Mouse (Mus musculus): ENCODE results near the gene Mfsd4b1.

Mfsd4b1 gene

GRCm38 (mm10) chr10:40024554-40025428 lies at the start of gene Mfsd4b1:
Gene Mfsd4b1, minus strand, starts transcription at chr10:40025268.
- peak; percentile 82 for DNase-seq (ENCODE audit: low spot score)

DNA sequence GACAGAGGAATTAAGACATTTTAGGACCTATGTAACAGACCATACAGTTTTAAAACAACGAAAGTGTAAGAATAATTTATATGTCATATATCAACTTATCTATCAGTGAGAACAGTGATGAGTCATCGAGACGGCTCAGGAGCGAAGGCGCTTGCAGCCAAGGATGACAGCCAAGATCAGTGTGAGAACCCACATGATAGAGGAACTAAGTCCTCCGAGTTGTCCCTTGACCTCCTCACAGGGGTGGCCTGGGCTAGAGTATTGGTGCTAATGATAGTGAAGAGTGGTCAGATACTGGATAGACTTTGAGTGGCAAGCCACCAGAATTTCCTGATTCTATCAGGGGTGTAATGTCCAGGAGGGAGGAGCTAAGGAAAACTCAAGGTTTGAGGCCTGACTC lies 48.5 kb upstream of the Mfsd4b1 start:
- no peak for DNase-seq (ENCODE audit: low spot score)

GRCm38 (mm10) chr10:40070684-40071083 lies 45.6 kb upstream of the Mfsd4b1 start:
- no peak for DNase-seq (ENCODE audit: low spot score)

- DNase-seq (ENCODE audit: low spot score), result no peak
Observed at GRCm38 (mm10) chr10:40069270-40069669, 44.2 kb upstream of the Mfsd4b1 start.

DNA sequence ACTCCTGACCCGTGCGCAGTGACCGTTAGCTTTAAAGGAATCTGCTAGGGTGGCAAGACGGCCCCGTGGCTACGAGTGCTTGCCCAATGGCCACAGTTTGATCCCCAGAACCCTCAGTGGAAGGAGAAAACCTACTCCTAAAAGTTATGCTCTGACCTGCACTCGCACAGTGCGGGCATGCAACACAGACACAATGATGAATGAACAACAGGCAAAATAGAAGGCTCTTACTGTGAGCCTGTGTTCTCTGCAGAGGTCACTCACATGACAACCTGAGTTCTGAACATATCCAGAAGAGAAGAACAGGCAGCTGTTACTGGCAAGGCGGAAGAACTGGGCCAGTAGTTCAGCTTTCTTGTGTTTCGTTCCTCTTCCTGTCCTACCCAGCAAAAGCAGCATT lies 43.5 kb upstream of the Mfsd4b1 start:
- no peak for DNase-seq (ENCODE audit: low spot score)

GRCm38 (mm10) chr10:40067529-40067928 lies 42.5 kb upstream of the Mfsd4b1 start:
- no peak for DNase-seq (ENCODE audit: low spot score)

DNA sequence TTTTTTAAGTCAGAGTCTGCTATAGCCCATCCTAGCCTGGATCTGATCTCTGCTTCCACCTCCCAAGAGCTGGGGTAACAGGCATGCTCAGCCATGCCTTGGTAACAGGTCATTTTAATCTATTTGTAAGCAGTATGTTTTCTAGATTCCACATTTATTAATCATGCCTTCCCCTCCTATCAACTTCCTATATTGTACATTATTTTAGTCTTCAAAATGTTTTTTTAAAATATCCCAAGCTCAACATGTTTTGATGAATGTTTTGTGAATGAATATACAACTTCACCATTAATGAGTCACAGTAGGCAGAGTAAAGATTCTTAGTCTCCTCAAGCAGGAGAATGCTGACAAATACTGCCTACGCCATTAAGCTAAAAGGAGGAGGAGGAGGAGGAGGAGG lies 42.0 kb upstream of the Mfsd4b1 start:
- DNase-seq (ENCODE audit: low spot score), result no peak

DNA sequence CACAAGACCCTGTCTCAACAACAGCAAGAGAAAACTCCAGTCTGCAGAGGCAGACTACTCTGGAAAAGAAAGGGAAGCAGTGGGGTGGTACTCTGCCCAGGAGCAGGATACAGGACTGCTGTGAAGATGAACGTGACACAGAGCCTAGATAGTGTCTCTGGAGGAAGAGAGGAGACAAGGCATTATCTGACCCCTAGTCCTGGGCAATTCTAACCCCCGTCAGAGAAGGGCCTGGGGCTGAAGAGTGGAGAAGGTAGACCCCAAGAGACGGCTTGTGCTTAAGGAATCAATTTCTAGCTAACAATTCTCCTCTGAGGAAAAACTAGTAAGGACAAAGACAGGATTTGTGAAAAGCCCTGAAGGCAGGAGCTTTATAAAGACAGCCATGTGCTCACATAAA lies 40.3 kb upstream of the Mfsd4b1 start:
- no peak for DNase-seq (ENCODE audit: low spot score)

- no peak for DNase-seq (ENCODE audit: low spot score)
Observed at GRCm38 (mm10) chr10:40063291-40063890, 38.3 kb upstream of the Mfsd4b1 start.

DNA sequence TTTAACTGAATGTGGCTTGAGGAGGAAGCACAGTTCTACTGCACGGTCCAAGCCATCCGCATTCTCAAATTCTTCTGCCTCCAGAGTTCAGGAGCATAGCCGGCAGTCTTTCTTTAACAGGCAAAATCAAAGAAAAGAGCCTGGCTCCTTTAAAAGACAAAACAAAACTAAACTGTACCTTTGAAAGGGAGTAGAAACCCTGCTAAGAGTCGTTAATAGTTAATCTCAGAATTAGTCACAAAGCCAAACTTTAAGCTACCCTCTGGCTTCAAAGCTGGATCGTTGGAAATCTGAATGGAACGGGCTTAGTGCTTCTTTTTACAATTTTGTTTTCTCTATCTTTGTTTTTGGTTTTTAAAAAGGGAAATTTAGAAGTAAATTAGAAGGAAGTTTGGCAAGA lies 37.7 kb upstream of the Mfsd4b1 start:
- DNase-seq (ENCODE audit: low spot score), result no peak

- no peak for DNase-seq (ENCODE audit: low spot score)
Observed at GRCm38 (mm10) chr10:40061926-40062325, 36.9 kb upstream of the Mfsd4b1 start.

DNA sequence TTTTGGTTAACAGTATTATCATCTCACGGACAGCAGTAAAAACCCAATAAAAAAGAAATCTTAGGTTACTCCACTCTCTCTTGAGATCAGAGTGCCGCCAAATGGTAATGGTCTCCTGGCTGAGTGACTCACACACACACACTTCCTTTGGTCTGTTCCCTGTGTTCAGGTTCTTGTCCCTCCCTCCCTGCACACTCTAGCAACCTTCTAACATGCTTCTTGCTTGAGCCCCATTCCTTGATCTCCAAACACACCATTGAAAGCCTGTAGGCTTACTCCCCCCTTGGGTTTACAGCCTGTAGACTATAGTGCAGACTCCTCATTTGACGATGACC lies 33.7 kb upstream of the Mfsd4b1 start:
- no peak for DNase-seq (ENCODE audit: low spot score)

DNA sequence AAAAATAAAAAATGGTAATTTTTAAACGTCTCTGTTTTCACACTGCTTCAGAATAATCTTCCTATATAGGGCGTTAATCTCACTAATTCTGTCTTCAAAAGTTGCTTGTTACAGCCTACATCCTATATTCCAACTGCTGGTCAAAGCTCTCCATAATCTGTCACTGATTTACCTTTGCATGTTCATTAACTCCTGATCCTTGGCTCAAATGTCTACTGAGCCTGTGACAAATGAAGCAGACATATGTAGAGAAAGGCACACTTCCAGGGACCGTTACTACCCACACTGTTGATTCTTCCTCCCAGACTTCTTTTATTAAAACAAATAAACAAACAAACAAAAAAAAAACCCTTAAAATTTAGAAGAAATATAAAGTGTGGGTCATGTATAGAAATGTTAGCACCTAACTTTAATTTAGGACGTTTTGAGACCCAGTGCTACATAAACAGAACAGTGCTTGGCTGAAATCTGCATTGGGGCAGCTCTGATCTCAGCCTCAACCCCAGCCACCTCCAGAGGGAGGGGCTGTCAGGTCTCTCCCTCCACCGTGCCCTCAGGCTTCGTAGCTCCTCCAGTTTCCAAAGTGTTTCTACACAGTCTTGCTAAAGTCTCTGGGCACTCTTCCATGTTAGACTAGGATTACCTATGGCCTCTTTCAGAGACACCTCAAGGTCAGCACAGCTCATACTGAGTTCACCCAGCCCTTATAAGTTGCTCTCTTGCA lies 33.2 kb upstream of the Mfsd4b1 start:
- DNase-seq (ENCODE audit: low spot score), result no peak

- no peak for DNase-seq (ENCODE audit: low spot score)
Observed at GRCm38 (mm10) chr10:40057615-40058014, 32.5 kb upstream of the Mfsd4b1 start.

- no peak for DNase-seq (ENCODE audit: low spot score)
Observed at GRCm38 (mm10) chr10:40054455-40054854, 29.4 kb upstream of the Mfsd4b1 start.

DNA sequence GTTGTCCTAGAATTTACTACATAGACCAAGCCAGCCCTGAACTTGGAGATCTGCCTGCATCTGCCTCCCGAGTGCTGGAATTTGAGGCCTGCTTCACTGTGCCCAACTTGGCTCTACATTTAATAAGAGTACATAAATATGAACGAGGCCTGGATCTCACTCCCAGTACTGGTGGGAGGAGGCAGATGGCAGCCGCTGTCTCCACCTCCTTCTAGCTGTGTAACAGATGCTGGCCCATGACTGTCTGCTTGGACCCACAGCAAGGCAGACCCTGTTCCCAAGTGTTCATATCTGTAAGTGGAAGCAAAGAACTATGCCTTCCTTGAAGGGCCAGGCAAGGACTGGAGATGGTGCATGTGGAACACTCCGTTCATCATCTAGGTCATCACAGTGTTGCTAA lies 28.8 kb upstream of the Mfsd4b1 start:
- no peak for DNase-seq (ENCODE audit: low spot score)

GRCm38 (mm10) chr10:40053257-40053895 lies 28.3 kb upstream of the Mfsd4b1 start:
- no peak for DNase-seq (ENCODE audit: low spot score)

DNA sequence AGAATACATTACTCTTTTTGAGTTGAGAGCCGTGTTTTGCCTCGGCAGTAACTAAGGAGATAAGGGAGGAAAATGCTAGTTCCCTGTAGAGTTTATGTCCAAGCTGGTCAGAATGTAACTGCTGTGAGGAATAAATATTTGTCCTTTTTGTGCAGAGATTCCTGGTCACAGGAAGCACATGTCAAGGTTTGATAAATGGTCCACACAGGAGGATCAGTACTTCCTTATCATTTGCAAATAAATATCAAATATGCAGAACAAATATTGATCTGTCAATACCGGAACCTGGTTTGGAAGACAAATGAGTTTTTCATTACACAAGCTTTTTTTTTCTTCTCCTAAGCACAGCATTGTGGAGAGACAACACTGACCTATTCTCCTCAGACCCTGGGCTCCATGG lies 26.9 kb upstream of the Mfsd4b1 start:
- DNase-seq (ENCODE audit: low spot score), result no peak

DNA sequence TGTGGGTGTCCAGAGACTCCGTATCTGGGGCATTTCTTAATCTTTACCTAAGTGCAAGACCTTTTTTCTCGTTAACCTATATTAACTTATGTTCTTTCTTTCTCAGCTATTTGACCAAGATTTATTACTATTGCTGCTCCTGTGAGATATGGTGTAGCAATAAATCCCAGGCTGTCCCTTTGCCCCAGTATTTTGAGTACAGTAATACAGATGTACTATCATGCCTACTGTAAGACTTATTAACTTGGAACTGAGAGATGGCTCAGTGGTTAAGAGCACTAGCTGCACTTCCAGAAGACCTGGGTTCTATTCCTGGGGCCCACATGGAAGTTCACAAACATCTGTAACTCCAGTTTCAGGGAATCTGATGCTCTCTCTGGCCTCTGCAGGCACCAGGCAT lies 25.7 kb upstream of the Mfsd4b1 start:
- DNase-seq (ENCODE audit: low spot score), result no peak

DNA sequence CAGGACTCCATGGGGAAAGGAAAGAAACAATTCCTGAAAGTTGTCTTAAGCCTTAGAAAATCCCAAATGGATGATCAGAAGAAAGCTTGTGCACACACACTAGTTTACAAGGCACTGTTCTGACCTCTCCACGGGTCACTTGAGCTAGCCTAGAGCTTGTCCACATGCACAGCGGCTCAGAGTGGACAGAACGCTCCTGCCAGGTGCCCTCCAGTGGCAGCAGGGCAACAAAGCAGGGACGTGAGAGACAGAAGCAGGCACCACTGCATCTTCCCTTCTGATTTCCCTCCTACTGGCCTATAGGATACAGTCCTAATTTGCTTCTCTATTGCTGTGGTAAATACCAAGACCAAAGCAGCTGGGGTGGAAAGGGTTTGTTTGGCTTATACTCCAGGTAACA lies 16.3 kb upstream of the Mfsd4b1 start:
- no peak for DNase-seq (ENCODE audit: low spot score)

DNA sequence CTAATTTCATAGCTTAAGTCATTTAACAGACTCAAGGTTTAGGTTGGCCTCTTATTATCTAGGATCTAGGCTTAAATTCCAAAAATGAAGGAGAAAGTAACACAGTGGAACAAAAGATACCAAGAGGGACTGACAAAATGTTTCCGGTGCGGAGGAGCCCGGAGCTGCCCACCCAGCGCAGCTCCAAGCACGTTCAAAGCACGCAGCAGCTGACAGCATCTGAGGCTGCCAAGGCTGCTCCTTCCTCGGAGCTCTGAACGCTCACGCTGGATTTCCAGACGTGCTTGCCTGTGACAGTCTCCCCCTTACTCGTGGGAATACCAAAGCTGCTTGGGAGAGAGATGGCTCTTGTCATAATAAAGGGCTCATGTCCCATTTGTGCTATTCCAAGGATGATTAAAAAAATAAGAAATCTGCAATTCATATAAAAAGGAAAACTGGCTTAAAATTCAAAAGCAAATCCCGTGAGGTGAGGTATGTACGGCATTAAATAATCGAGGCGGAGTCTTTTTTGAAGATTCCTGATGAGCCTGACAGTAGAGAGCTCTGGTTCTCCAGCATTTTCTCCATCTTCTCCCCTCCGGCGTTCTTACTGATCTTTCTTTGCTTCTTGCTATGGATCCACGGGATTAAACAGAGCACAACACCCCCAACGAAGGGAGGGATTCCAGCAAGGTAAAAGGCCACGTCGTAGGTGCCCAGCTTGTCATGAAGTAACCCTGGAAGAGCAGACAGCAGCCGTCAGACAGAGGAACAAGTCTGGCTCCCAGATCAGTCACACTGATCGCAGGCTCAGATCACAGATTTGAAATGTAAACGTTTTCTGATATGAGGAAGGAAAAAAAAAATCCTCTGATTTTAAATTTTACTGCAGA lies 11.9 kb upstream of the Mfsd4b1 start:
- no peak for DNase-seq (ENCODE audit: low spot score)

DNA sequence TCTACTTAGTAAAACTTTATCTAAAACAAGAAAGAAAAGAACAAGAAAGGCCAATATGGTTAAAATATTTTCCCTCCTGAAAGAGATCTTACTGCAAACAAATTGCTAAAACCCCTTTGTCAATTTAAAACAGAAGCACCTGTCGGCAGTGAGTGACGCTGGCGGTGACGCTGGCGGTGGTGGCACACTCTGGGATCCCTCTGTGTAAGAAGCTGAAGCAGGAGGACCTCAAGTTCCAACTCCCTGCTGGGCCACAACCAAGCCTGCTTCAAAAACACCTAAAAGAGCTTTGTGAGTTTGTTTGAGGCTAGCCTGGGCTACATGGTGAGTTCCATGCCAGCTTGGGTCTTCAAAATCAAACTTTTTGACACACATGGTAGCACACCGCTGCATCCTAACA lies 9.9 kb upstream of the Mfsd4b1 start:
- no peak for DNase-seq (ENCODE audit: low spot score)
